Mouse (Mus musculus) hindbrain, embryonic 16.5 days (tissue): ENCODE measurements around the gene Foxr2. TPM values are rescaled to one million over a fixed set of nuclear protein-coding genes. Genes with fewer than 3 reads are reported as not detected.
A peak's percentile ranks its signal among the peaks of the same experiment; 100 is the strongest.

Experiments
- ATAC-seq: fragments of 200-750 bp; cut with Nextera tagmentation; 2 replicates; pipeline ENCODE4 v1.8.0; 2017; ENCODE audit warnings: moderate TSS enrichment, moderate library complexity
- H3K27ac ChIP-seq: fragments of 300-500 bp; sonication (generic); 2 replicates; pipeline ENCODE4 v1.5.1; 2014; ENCODE audit warnings: low read depth, mild to moderate bottlenecking, control low read depth, low read length, moderate library complexity
- H3K27me3 ChIP-seq: fragments of 300-500 bp; sonication (generic); replicated peaks from 2 replicates; pipeline ENCODE4 v1.6.1; 2014; ENCODE audit warnings: low read length; ENCODE audit not compliant: control insufficient read depth, insufficient read depth
- H3K36me3 ChIP-seq: fragments of 300-500 bp; sonication (generic); 2 replicates; pipeline ENCODE4 v1.6.1; 2014; ENCODE audit warnings: mild to moderate bottlenecking, low read length, moderate library complexity, mixed read lengths; ENCODE audit not compliant: control insufficient read depth, insufficient read depth
- H3K4me1 ChIP-seq: fragments of 300-500 bp; sonication (generic); 2 replicates; pipeline ENCODE4 v1.6.1; 2014; ENCODE audit warnings: low read depth, low read length; ENCODE audit not compliant: control insufficient read depth, insufficient read depth
- H3K4me2 ChIP-seq: fragments of 300-500 bp; sonication (generic); 2 replicates; pipeline ENCODE4 v1.6.1; 2014; ENCODE audit warnings: mild to moderate bottlenecking, low read length, control low read depth, moderate library complexity
- H3K4me3 ChIP-seq: fragments of 300-500 bp; sonication (generic); 2 replicates; pipeline ENCODE4 v1.5.1; 2014; ENCODE audit warnings: mild to moderate bottlenecking, low read length, control low read depth, moderate library complexity
- H3K9ac ChIP-seq: fragments of 300-500 bp; sonication (generic); 2 replicates; pipeline ENCODE4 v1.6.1; 2014; ENCODE audit warnings: low read depth, mild to moderate bottlenecking, control low read depth, low read length, moderate library complexity
- H3K9me3 ChIP-seq: fragments of 300-500 bp; sonication (generic); 2 replicates; pipeline ENCODE4 v1.6.1; 2014; ENCODE audit warnings: mild to moderate bottlenecking, low read length, moderate library complexity; ENCODE audit not compliant: control insufficient read depth
- WGBS: fragments of 180-500 bp; shearing (Covaris S2); extraction: QIAGEN DNeasy Blood & Tissue Kit; methylation state at CpG from one replicate; pipeline ENCODE4 v1.1.7; 2014; 5-methylcytosine and 5-hydroxymethylcytosine counted together
- polyA plus RNA-seq: library from polyadenylated mRNA; unstranded; fragments of >200 nt; fragmentation: Nextera tagmentation; extraction: Ambion mirVana; gene quantifications from 2 replicates; pipeline ENCODE4 v1.2.1, GENCODE M21; 2015

The Foxr2 gene
- polyA plus RNA-seq = 0.67 and 0.83 TPM in 2 replicates

GRCm38 (mm10) chrX:153118486-153118885, at the start of gene Foxr2:
Foxr2 (plus strand) TSS chrX:153118786.
- H3K4me2 ChIP-seq = no peak within 1 kb of the TSS
- no peak within 1 kb of the TSS for H3K4me3 ChIP-seq
- H3K4me1 ChIP-seq = no peaks in the 10 kb centered on the region
- no peak within 1 kb of the TSS for H3K9ac ChIP-seq
- no peak within 1 kb of the TSS for H3K27ac ChIP-seq
- 17% methylated on average over 2 of the region's 3 CpGs for WGBS
- H3K9me3 ChIP-seq = no peaks in the 10 kb centered on the region
- no peaks in the 10 kb centered on the region for H3K36me3 ChIP-seq
- H3K27me3 ChIP-seq = no peaks in the 10 kb centered on the region
- no peak for ATAC-seq

GRCm38 (mm10) chrX:153119013-153119412, 427 bp downstream of the Foxr2 start:
- H3K27me3 ChIP-seq = no peaks in the 10 kb centered on the region
- H3K4me2 ChIP-seq = no peak overlapping the region
- no peak overlapping the region for H3K9ac ChIP-seq
- no peak for ATAC-seq
- 42% methylated on average over 2 of the region's 2 CpGs for WGBS
- no peak overlapping the region for H3K4me3 ChIP-seq
- H3K36me3 ChIP-seq = no peaks in the 10 kb centered on the region
- H3K9me3 ChIP-seq = no peaks in the 10 kb centered on the region
- H3K4me1 ChIP-seq = no peaks in the 10 kb centered on the region
- no peak overlapping the region for H3K27ac ChIP-seq

GRCm38 (mm10) chrX:153139734-153140515, 21.3 kb downstream of the Foxr2 start, which contains the start of gene Rragb:
Rragb (plus strand) TSS chrX:153139981.
- Histone ChIP-seq H3K4me1 (no peaks in the 10 kb centered on the region), H3K36me3 (no peaks in the 10 kb centered on the region), H3K27me3 (no peaks in the 10 kb centered on the region), H3K27ac (peak within 1 kb of the TSS; percentile 59; the same call in 1 of the 2 replicates), H3K9me3 (no peaks in the 10 kb centered on the region), H3K4me3 (peak within 1 kb of the TSS; percentile 55), H3K4me2 (peak within 1 kb of the TSS; percentile 56), H3K9ac (peak within 1 kb of the TSS; percentile 65)
- 15% methylated on average over 47 of the region's 47 CpGs for WGBS
- ATAC-seq = peak; percentile 99

- Histone ChIP-seq H3K4me3 (no peak overlapping the region), H3K9ac (no peak overlapping the region), H3K4me1 (no peaks in the 10 kb centered on the region), H3K27ac (no peak overlapping the region), H3K4me2 (no peak overlapping the region), H3K36me3 (no peaks in the 10 kb centered on the region), H3K9me3 (no peaks in the 10 kb centered on the region), H3K27me3 (no peaks in the 10 kb centered on the region)
- no peak for ATAC-seq
- 71% methylated on average over 3 of the region's 3 CpGs for WGBS
These were observed 24.1 kb downstream of the Foxr2 start for GRCm38 (mm10) chrX:153142656-153143055.

GRCm38 (mm10) chrX:153151766-153152165, 33.2 kb downstream of the Foxr2 start:
- 12% methylated on average over 1 of the region's 1 CpGs for WGBS

GRCm38 (mm10) chrX:153155322-153155721, 36.7 kb downstream of the Foxr2 start:
- Histone ChIP-seq H3K4me3 (no peak overlapping the region), H3K9me3 (no peaks in the 10 kb centered on the region), H3K27me3 (no peaks in the 10 kb centered on the region), H3K36me3 (no peaks in the 10 kb centered on the region), H3K4me1 (no peaks in the 10 kb centered on the region), H3K27ac (no peak overlapping the region), H3K4me2 (no peak overlapping the region), H3K9ac (no peak overlapping the region)
- WGBS = 48% methylated on average over 3 of the region's 3 CpGs
- ATAC-seq = no peak

More at GRCm38 (mm10) chrX:153151766-153152165, 33.2 kb downstream of the Foxr2 start:
- no peak overlapping the region for H3K27ac ChIP-seq
- ATAC-seq = no peak
- no peak overlapping the region for H3K9ac ChIP-seq
- H3K36me3 ChIP-seq = no peaks in the 10 kb centered on the region
- no peak overlapping the region for H3K4me2 ChIP-seq
- H3K4me1 ChIP-seq = no peaks in the 10 kb centered on the region
- no peaks in the 10 kb centered on the region for H3K27me3 ChIP-seq
- no peak overlapping the region for H3K4me3 ChIP-seq
- no peaks in the 10 kb centered on the region for H3K9me3 ChIP-seq

GRCm38 (mm10) chrX:153174786-153175185, 56.2 kb downstream of the Foxr2 start:
- no peak for ATAC-seq
- 10% methylated on average over 1 of the region's 1 CpGs for WGBS
- Histone ChIP-seq H3K27me3 (no peaks in the 10 kb centered on the region), H3K4me1 (no peaks in the 10 kb centered on the region), H3K9me3 (no peaks in the 10 kb centered on the region), H3K4me2 (no peak overlapping the region), H3K27ac (no peak overlapping the region), H3K9ac (no peak overlapping the region), H3K36me3 (no peaks in the 10 kb centered on the region), H3K4me3 (no peak overlapping the region)

GRCm38 (mm10) chrX:153182221-153182620, 63.6 kb downstream of the Foxr2 start:
- Histone ChIP-seq H3K27me3 (no peaks in the 10 kb centered on the region), H3K36me3 (no peaks in the 10 kb centered on the region), H3K4me1 (no peaks in the 10 kb centered on the region), H3K9me3 (no peaks in the 10 kb centered on the region), H3K9ac (no peak overlapping the region), H3K4me3 (no peak overlapping the region), H3K27ac (no peak overlapping the region), H3K4me2 (no peak overlapping the region)
- WGBS = 82% methylated on average over 2 of the region's 2 CpGs
- ATAC-seq = no peak
